Mouse (Mus musculus): ENCODE measurements at regions not wholly inside any gene's neighbourhood (a gene's known extent, or its start where the extent isn't known, plus 50 kb on each side); places are given as distances from the start of the nearest gene placed in this dataset.
A peak's percentile ranks its signal among the peaks of the same experiment; 100 is the strongest.

- H3K36me3 ChIP-seq: no peaks in the 10 kb centered on the region
- H3K27ac ChIP-seq: no peak overlapping the region
- H3K9me3 ChIP-seq: 0 out of 2 replicates have a peak, but pooled peaks cover 6% of the 10 kb centered on the region
- no peaks in the 10 kb centered on the region for H3K27me3 ChIP-seq
- WGBS: 90% methylated on average over 5 of the region's 5 CpGs
- H3K4me1 ChIP-seq: peaks cover 18% of the 10 kb centered on the region
- no peak overlapping the region for H3K4me2 ChIP-seq
- H3K4me3 ChIP-seq: no peak overlapping the region
- H3K9ac ChIP-seq: no peak overlapping the region
- no peak for ATAC-seq (ENCODE audit: insufficient number of reproducible peaks, insufficient read depth, low FRiP score, low TSS enrichment, low read depth)
These were observed 134.3 kb upstream of the Irf2bp2 start for GRCm38 (mm10) chr8:126728135-126728534.

GRCm38 (mm10) chr8:126727068-126727467 lies 133.3 kb upstream of the Irf2bp2 start:
- Histone ChIP-seq H3K9me3 (0 out of 2 replicates have a peak, but pooled peaks cover 6% of the 10 kb centered on the region), H3K9ac (no peak overlapping the region), H3K36me3 (no peaks in the 10 kb centered on the region), H3K4me1 (peaks cover 11% of the 10 kb centered on the region), H3K27ac (no peak overlapping the region), H3K27me3 (no peaks in the 10 kb centered on the region), H3K4me3 (no peak overlapping the region), H3K4me2 (no peak overlapping the region)
- WGBS: 93% methylated on average over 2 of the region's 2 CpGs
- ATAC-seq (ENCODE audit: insufficient number of reproducible peaks, insufficient read depth, low FRiP score, low TSS enrichment, low read depth): no peak

- WGBS: 88% methylated on average over 9 of the region's 9 CpGs
- H3K27ac ChIP-seq: no peak overlapping the region
- 0 out of 2 replicates have a peak, but pooled peaks cover 6% of the 10 kb centered on the region for H3K9me3 ChIP-seq
- H3K4me1 ChIP-seq: peaks cover 11% of the 10 kb centered on the region
- no peak overlapping the region for H3K9ac ChIP-seq
- H3K27me3 ChIP-seq: no peaks in the 10 kb centered on the region
- no peak overlapping the region for H3K4me2 ChIP-seq
- no peak overlapping the region for H3K4me3 ChIP-seq
- ATAC-seq (ENCODE audit: insufficient number of reproducible peaks, insufficient read depth, low FRiP score, low TSS enrichment, low read depth): no peak
- H3K36me3 ChIP-seq: no peaks in the 10 kb centered on the region
These were observed 129.7 kb upstream of the Irf2bp2 start for GRCm38 (mm10) chr8:126723259-126724122.

- no peak overlapping the region for H3K4me2 ChIP-seq
- H3K36me3 ChIP-seq: no peaks in the 10 kb centered on the region
- H3K27me3 ChIP-seq: no peaks in the 10 kb centered on the region
- peaks cover 11% of the 10 kb centered on the region for H3K4me1 ChIP-seq
- no peak overlapping the region for H3K27ac ChIP-seq
- no peak for ATAC-seq (ENCODE audit: insufficient number of reproducible peaks, insufficient read depth, low FRiP score, low TSS enrichment, low read depth)
- 53% methylated on average over 10 of the region's 10 CpGs for WGBS
- 0 out of 2 replicates have a peak, but pooled peaks cover 5% of the 10 kb centered on the region for H3K9me3 ChIP-seq
- no peak overlapping the region for H3K4me3 ChIP-seq
- H3K9ac ChIP-seq: no peak overlapping the region
These were observed 127.8 kb upstream of the Irf2bp2 start for GRCm38 (mm10) chr8:126721621-126722020.

GRCm38 (mm10) chr8:126720473-126721145 lies 126.8 kb upstream of the Irf2bp2 start:
- ATAC-seq (ENCODE audit: insufficient number of reproducible peaks, insufficient read depth, low FRiP score, low TSS enrichment, low read depth): no peak
- H3K9me3 ChIP-seq: no peaks in the 10 kb centered on the region
- 87% methylated on average over 4 of the region's 4 CpGs for WGBS

GRCm38 (mm10) chr8:126719748-126720147 lies 126.0 kb upstream of the Irf2bp2 start:
- Histone ChIP-seq H3K4me2 (no peak overlapping the region), H3K9ac (no peak overlapping the region), H3K36me3 (no peaks in the 10 kb centered on the region), H3K9me3 (no peaks in the 10 kb centered on the region), H3K27ac (no peak overlapping the region), H3K27me3 (no peaks in the 10 kb centered on the region), H3K4me3 (no peak overlapping the region), H3K4me1 (peaks cover 11% of the 10 kb centered on the region)
- ATAC-seq (ENCODE audit: insufficient number of reproducible peaks, insufficient read depth, low FRiP score, low TSS enrichment, low read depth): no peak
- WGBS: 77% methylated on average over 2 of the region's 2 CpGs

More at GRCm38 (mm10) chr8:126720473-126721145, 126.8 kb upstream of the Irf2bp2 start:
- H3K4me1 ChIP-seq: peaks cover 11% of the 10 kb centered on the region
- no peak overlapping the region for H3K4me2 ChIP-seq
- H3K27me3 ChIP-seq: no peaks in the 10 kb centered on the region
- H3K36me3 ChIP-seq: no peaks in the 10 kb centered on the region
- H3K27ac ChIP-seq: no peak overlapping the region
- no peak overlapping the region for H3K9ac ChIP-seq
- no peak overlapping the region for H3K4me3 ChIP-seq

- ATAC-seq (ENCODE audit: insufficient number of reproducible peaks, insufficient read depth, low FRiP score, low TSS enrichment, low read depth): no peak
- H3K4me1 ChIP-seq: peaks cover 21% of the 10 kb centered on the region
- no peak overlapping the region for H3K4me3 ChIP-seq
- 79% methylated on average over 2 of the region's 2 CpGs for WGBS
- H3K27me3 ChIP-seq: no peaks in the 10 kb centered on the region
- H3K36me3 ChIP-seq: no peaks in the 10 kb centered on the region
- H3K4me2 ChIP-seq: no peak overlapping the region
- no peak overlapping the region for H3K9ac ChIP-seq
- H3K27ac ChIP-seq: no peak overlapping the region
- H3K9me3 ChIP-seq: no peaks in the 10 kb centered on the region
These were observed 123.9 kb upstream of the Irf2bp2 start for GRCm38 (mm10) chr8:126717652-126718155.

GRCm38 (mm10) chr8:126715666-126716065 lies 121.9 kb upstream of the Irf2bp2 start:
- Histone ChIP-seq H3K4me2 (no peak overlapping the region), H3K9me3 (no peaks in the 10 kb centered on the region), H3K36me3 (no peaks in the 10 kb centered on the region), H3K4me3 (no peak overlapping the region), H3K27ac (no peak overlapping the region), H3K4me1 (peaks cover 20% of the 10 kb centered on the region), H3K9ac (no peak overlapping the region), H3K27me3 (no peaks in the 10 kb centered on the region)
- WGBS: 100% methylated on average over 1 of the region's 1 CpGs
- ATAC-seq (ENCODE audit: insufficient number of reproducible peaks, insufficient read depth, low FRiP score, low TSS enrichment, low read depth): no peak

- Histone ChIP-seq H3K9ac (no peak overlapping the region), H3K27me3 (no peaks in the 10 kb centered on the region), H3K4me1 (peaks cover 23% of the 10 kb centered on the region), H3K27ac (no peak overlapping the region), H3K9me3 (no peaks in the 10 kb centered on the region), H3K4me3 (no peak overlapping the region), H3K36me3 (no peaks in the 10 kb centered on the region), H3K4me2 (no peak overlapping the region)
- WGBS: 35% methylated on average over 8 of the region's 8 CpGs
- ATAC-seq (ENCODE audit: insufficient number of reproducible peaks, insufficient read depth, low FRiP score, low TSS enrichment, low read depth): no peak
These were observed 119.9 kb upstream of the Irf2bp2 start for GRCm38 (mm10) chr8:126713602-126714145.

- no peak for ATAC-seq (ENCODE audit: insufficient number of reproducible peaks, insufficient read depth, low FRiP score, low TSS enrichment, low read depth)
- H3K4me3 ChIP-seq: no peak overlapping the region
- H3K9me3 ChIP-seq: no peaks in the 10 kb centered on the region
- peak overlapping the region; percentile 62; the same call in 1 of the 2 replicates for H3K27ac ChIP-seq
- peaks cover 28% of the 10 kb centered on the region for H3K4me1 ChIP-seq
- no peak overlapping the region for H3K9ac ChIP-seq
- H3K27me3 ChIP-seq: no peaks in the 10 kb centered on the region
- H3K36me3 ChIP-seq: no peaks in the 10 kb centered on the region
- H3K4me2 ChIP-seq: no peak overlapping the region
- WGBS: 25% methylated on average over 4 of the region's 4 CpGs
These were observed 119.4 kb upstream of the Irf2bp2 start for GRCm38 (mm10) chr8:126713181-126713580.

- Histone ChIP-seq H3K9ac (0 out of 2 replicates have a peak overlapping the region, but pooled peaks have one; percentile 16), H3K36me3 (no peaks in the 10 kb centered on the region), H3K4me2 (no peak overlapping the region), H3K9me3 (no peaks in the 10 kb centered on the region), H3K27ac (peak overlapping the region; percentile 62), H3K4me1 (peaks cover 32% of the 10 kb centered on the region), H3K27me3 (no peaks in the 10 kb centered on the region), H3K4me3 (no peak overlapping the region)
- WGBS: 33% methylated on average over 6 of the region's 6 CpGs
- no peak for ATAC-seq (ENCODE audit: insufficient number of reproducible peaks, insufficient read depth, low FRiP score, low TSS enrichment, low read depth)
These were observed 119.0 kb upstream of the Irf2bp2 start for GRCm38 (mm10) chr8:126712749-126713148.

All from embryonic facial prominence, embryonic 13.5 days (tissue).